Mouse (Mus musculus) right cerebral cortex, postnatal 10 days (tissue): ENCODE results near the gene Zfp777.

Experiments
- DNase-seq, 2 experiments: peaks; one replicate each; pipeline ENCODE4 v3.0.0; 2021; ENCODE audit warnings: low spot score in 2 of 2

The Zfp777 gene

GRCm38 (mm10) chr6:48025905-48026660 lies 22.6 kb downstream of the Zfp777 start:
- DNase-seq, result no peak

- no peak for DNase-seq
Observed at GRCm38 (mm10) chr6:48024994-48025345, 23.7 kb downstream of the Zfp777 start.

GRCm38 (mm10) chr6:48024330-48024993 lies 24.2 kb downstream of the Zfp777 start:
- DNase-seq, result no peak

GRCm38 (mm10) chr6:48022672-48023071 lies 26.0 kb downstream of the Zfp777 start:
- DNase-seq, result no peak

- no peak for DNase-seq
Observed at GRCm38 (mm10) chr6:48021678-48022077, 27.0 kb downstream of the Zfp777 start.

- peak; percentile 45 to 54 for DNase-seq
Observed at GRCm38 (mm10) chr6:48020006-48020405, 28.7 kb downstream of the Zfp777 start.

- no peak for DNase-seq
Observed at GRCm38 (mm10) chr6:48016841-48017240, 31.9 kb downstream of the Zfp777 start.

GRCm38 (mm10) chr6:48016090-48016521 lies 32.6 kb downstream of the Zfp777 start:
- peak; percentile 76 to 79 for DNase-seq

- no peak for DNase-seq
Observed at GRCm38 (mm10) chr6:48010727-48011126, 38.0 kb downstream of the Zfp777 start.

GRCm38 (mm10) chr6:47995661-47996060 lies 53.0 kb downstream of the Zfp777 start:
- DNase-seq, result no peak

- no peak for DNase-seq
Observed at GRCm38 (mm10) chr6:47983936-47984335, 64.8 kb downstream of the Zfp777 start.

- peak; percentile 69 to 74 for DNase-seq
Observed at GRCm38 (mm10) chr6:47978897-47979368, 69.8 kb downstream of the Zfp777 start.

GRCm38 (mm10) chr6:47974599-47974998 lies 74.1 kb downstream of the Zfp777 start:
- no peak for DNase-seq
